Mouse (Mus musculus) thymus, postnatal 4 days (tissue): Measurements from ENCODE around the gene Map3k5.
A peak's percentile ranks its signal among the peaks of the same experiment; 100 is the strongest.
"Not testable (repeated sequence)": the region's sequence is repeated elsewhere in the genome, so short reads cannot be mapped to it uniquely, and the experiment has no call there.

Source experiments
- DNase-seq: peaks from one replicate; pipeline ENCODE4 v3.0.0; 2021

The Map3k5 gene

GRCm38 (mm10) chr10:19968445-19968844 lies 34.2 kb downstream of the Map3k5 start:
- DNase-seq, result no peak

- DNase-seq, result no peak
Measured at GRCm38 (mm10) chr10:19969831-19970460, 35.7 kb downstream of the Map3k5 start.

- DNase-seq, result not testable (repeated sequence)
Measured at GRCm38 (mm10) chr10:19971491-19971890, 37.2 kb downstream of the Map3k5 start.

GRCm38 (mm10) chr10:19973321-19974108 lies 39.2 kb downstream of the Map3k5 start:
- DNase-seq, result no peak

GRCm38 (mm10) chr10:19977557-19977956 lies 43.3 kb downstream of the Map3k5 start:
- DNase-seq, result peak; percentile 32

GRCm38 (mm10) chr10:19978662-19979199 lies 44.5 kb downstream of the Map3k5 start:
- DNase-seq, result no peak

- DNase-seq, result no peak
Measured at GRCm38 (mm10) chr10:19987736-19988135, 53.5 kb downstream of the Map3k5 start.

GRCm38 (mm10) chr10:19989986-19990385 lies 55.7 kb downstream of the Map3k5 start:
- DNase-seq, result no peak

GRCm38 (mm10) chr10:19990638-19991037 lies 56.4 kb downstream of the Map3k5 start:
- DNase-seq, result no peak

GRCm38 (mm10) chr10:19991237-19991865 lies 57.1 kb downstream of the Map3k5 start:
- DNase-seq, result peak; percentile 20

- peak; percentile 44 for DNase-seq
Measured at GRCm38 (mm10) chr10:19991866-19992252, 57.6 kb downstream of the Map3k5 start.

GRCm38 (mm10) chr10:19994469-19995450 lies 60.5 kb downstream of the Map3k5 start:
- DNase-seq, result peak; percentile 78

GRCm38 (mm10) chr10:19996151-19996550 lies 61.9 kb downstream of the Map3k5 start:
- DNase-seq, result no peak

GRCm38 (mm10) chr10:19999703-20000407 lies 65.6 kb downstream of the Map3k5 start:
- DNase-seq, result no peak

- no peak for DNase-seq
Measured at GRCm38 (mm10) chr10:20000408-20000770, 66.1 kb downstream of the Map3k5 start.

GRCm38 (mm10) chr10:20001990-20002389 lies 67.7 kb downstream of the Map3k5 start:
- no peak for DNase-seq

- DNase-seq, result no peak
Measured at GRCm38 (mm10) chr10:20003006-20003405, 68.7 kb downstream of the Map3k5 start.

GRCm38 (mm10) chr10:20004786-20005185 lies 70.5 kb downstream of the Map3k5 start:
- no peak for DNase-seq

- no peak for DNase-seq
Measured at GRCm38 (mm10) chr10:20005491-20005952, 71.2 kb downstream of the Map3k5 start.

GRCm38 (mm10) chr10:20006333-20007093 lies 72.2 kb downstream of the Map3k5 start:
- no peak for DNase-seq

GRCm38 (mm10) chr10:20009310-20009709 lies 75.0 kb downstream of the Map3k5 start:
- DNase-seq, result no peak
